Mouse (Mus musculus): ENCODE results near the gene Psg26. TPM values are rescaled to one million over a fixed set of nuclear protein-coding genes. Genes with fewer than 3 reads are reported as not detected.

The Psg26 gene
- polyA plus RNA-seq, 1 experiment from 2014 or later = not detected

Other genes with a start within 250 kb of the Psg26 start
- not detected in 2 replicates for gene Mill1, start 238.8 kb downstream of the Psg26 start, polyA plus RNA-seq (2014; fragmentation: Nextera tagmentation; extraction: Ambion mirVana)
- gene Psg18, start 129.2 kb downstream of the Psg26 start, polyA plus RNA-seq (2014; fragmentation: Nextera tagmentation; extraction: Ambion mirVana) = not detected in 2 replicates
- not detected in 2 replicates for gene Psg28, start 52.1 kb downstream of the Psg26 start, polyA plus RNA-seq (2014; fragmentation: Nextera tagmentation; extraction: Ambion mirVana)
- gene Psg25, start 48.1 kb upstream of the Psg26 start, polyA plus RNA-seq (2014; fragmentation: Nextera tagmentation; extraction: Ambion mirVana) = not detected in 2 replicates
- not detected in 2 replicates for gene Psg27, start 83.1 kb upstream of the Psg26 start, polyA plus RNA-seq (2014; fragmentation: Nextera tagmentation; extraction: Ambion mirVana)
- not detected in 2 replicates for gene Psg23, start 132.3 kb upstream of the Psg26 start, polyA plus RNA-seq (2014; fragmentation: Nextera tagmentation; extraction: Ambion mirVana)
- gene Psg21, start 172.5 kb upstream of the Psg26 start, polyA plus RNA-seq (2014; fragmentation: Nextera tagmentation; extraction: Ambion mirVana) = not detected in 2 replicates
- gene Psg20, start 202.0 kb upstream of the Psg26 start, polyA plus RNA-seq (2014; fragmentation: Nextera tagmentation; extraction: Ambion mirVana) = not detected in 2 replicates
- gene Psg22, start 233.9 kb upstream of the Psg26 start, polyA plus RNA-seq (2014; fragmentation: Nextera tagmentation; extraction: Ambion mirVana) = not detected in 2 replicates

All from liver, embryonic 11.5 days (tissue).